Mouse (Mus musculus) left cerebral cortex, postnatal 25 days (tissue): Measurements from ENCODE around the gene Ube2q2. TPM values are rescaled to one million over a fixed set of nuclear protein-coding genes. Genes with fewer than 3 reads are reported as not detected.

ENCODE experiments used
- DNase-seq, 2 experiments: peaks; one replicate each; pipeline ENCODE4 v3.0.0; 2022; ENCODE audit warnings: low spot score in 2 of 2, mixed read lengths in 1 of 2
- intact Hi-C: fragments of 180-260 bp; cut with DNase I; formaldehyde crosslinking; loops from one replicate; pipeline ENCODE4 v1.15.1; 2025
- total RNA-seq, 2 experiments: library from RNA; stranded (reverse); gene quantifications; 2 replicates each; pipeline ENCODE4 v1.2.3; 2021

Gene Ube2q2
- total RNA-seq, 2 experiments from 2014 or later, result 64.0 to 65.5 TPM

GRCm38 (mm10) chr9:55152935-55153334 lies 4.3 kb downstream of the Ube2q2 start:
- intact Hi-C loops, result no loop called here
- DNase-seq, result no peak

GRCm38 (mm10) chr9:55170655-55171412 lies 22.2 kb downstream of the Ube2q2 start:
- peak in 1 of 2 experiments; percentile 40 for DNase-seq
- intact Hi-C loops, result no loop called here

- DNase-seq, result no peak
- intact Hi-C loops, result no loop called here
Observed at GRCm38 (mm10) chr9:55172195-55172685, 23.6 kb downstream of the Ube2q2 start.

GRCm38 (mm10) chr9:55174235-55174634 lies 25.6 kb downstream of the Ube2q2 start:
- DNase-seq, result no peak
- intact Hi-C loops, result no loop called here

- intact Hi-C loops, result no loop called here
- DNase-seq, result no peak
Observed at GRCm38 (mm10) chr9:55195876-55196275, 47.2 kb downstream of the Ube2q2 start.

- intact Hi-C loops, result no loop called here
- peak in 1 of 2 experiments; percentile 33 for DNase-seq
Observed at GRCm38 (mm10) chr9:55198260-55198659, 49.6 kb downstream of the Ube2q2 start.

- peak; percentile 28 to 82 for DNase-seq
- intact Hi-C loops, result no loop called here
Observed at GRCm38 (mm10) chr9:55199348-55199747, 50.7 kb downstream of the Ube2q2 start.

- DNase-seq, result no peak
- intact Hi-C loops, result loop anchor here (2.0 kb wide), 1 partner anchor 58 kb away; no protein-coding TSS in a partner anchor
Observed at GRCm38 (mm10) chr9:55208458-55208789, 59.8 kb downstream of the Ube2q2 start.

GRCm38 (mm10) chr9:55208790-55209481 lies 60.3 kb downstream of the Ube2q2 start, which contains the start of gene Fbxo22:
Fbxo22 (plus strand) TSS chr9:55208925.
- intact Hi-C loops, result loop anchor here (2.0 kb wide), 1 partner anchor 58 kb away; no protein-coding TSS in a partner anchor
- DNase-seq, result peak; percentile 84 to 88

GRCm38 (mm10) chr9:55211611-55212010 lies 63.0 kb downstream of the Ube2q2 start:
- intact Hi-C loops, result no loop called here

GRCm38 (mm10) chr9:55213396-55213795 lies 64.7 kb downstream of the Ube2q2 start:
- intact Hi-C loops, result no loop called here
- no peak for DNase-seq

More at GRCm38 (mm10) chr9:55211611-55212010, 63.0 kb downstream of the Ube2q2 start:
- DNase-seq, result no peak

GRCm38 (mm10) chr9:55215056-55215455 lies 66.4 kb downstream of the Ube2q2 start:
- intact Hi-C loops, result no loop called here
- DNase-seq, result no peak

GRCm38 (mm10) chr9:55215648-55216047 lies 67.0 kb downstream of the Ube2q2 start:
- no peak for DNase-seq
- intact Hi-C loops, result no loop called here

- DNase-seq, result no peak
- intact Hi-C loops, result no loop called here
Observed at GRCm38 (mm10) chr9:55216078-55216477, 67.4 kb downstream of the Ube2q2 start.

GRCm38 (mm10) chr9:55217381-55217780 lies 68.7 kb downstream of the Ube2q2 start:
- intact Hi-C loops, result no loop called here
- DNase-seq, result no peak

GRCm38 (mm10) chr9:55225165-55225737 lies 76.6 kb downstream of the Ube2q2 start:
- intact Hi-C loops, result no loop called here
- no peak for DNase-seq

- intact Hi-C loops, result no loop called here
- peak; percentile 68 to 75 for DNase-seq
Observed at GRCm38 (mm10) chr9:55226251-55226650, 77.6 kb downstream of the Ube2q2 start.

GRCm38 (mm10) chr9:55228149-55228548 lies 79.5 kb downstream of the Ube2q2 start:
- DNase-seq, result no peak
- intact Hi-C loops, result no loop called here

- no peak for DNase-seq
- intact Hi-C loops, result no loop called here
Observed at GRCm38 (mm10) chr9:55229010-55229409, 80.4 kb downstream of the Ube2q2 start.

- DNase-seq, result no peak
- intact Hi-C loops, result loop anchor here (5.0 kb wide), 2 partner anchors 81 to 161 kb away; no protein-coding TSS in a partner anchor
Observed at GRCm38 (mm10) chr9:55231544-55231943, 82.9 kb downstream of the Ube2q2 start.
